Mouse (Mus musculus) kidney, embryonic 16.5 days (tissue): ENCODE measurements around the gene Dnajb1. TPM values are rescaled to one million over a fixed set of nuclear protein-coding genes. Genes with fewer than 3 reads are reported as not detected.
"Not testable (repeated sequence)": the region's sequence is repeated elsewhere in the genome, so short reads cannot be mapped to it uniquely, and the experiment has no call there.

ENCODE experiments used
- ATAC-seq: fragments of 200-750 bp; cut with Nextera tagmentation; 2 replicates; pipeline ENCODE4 v1.8.0; 2017; ENCODE audit warnings: moderate TSS enrichment; ENCODE audit not compliant: low FRiP score, low TSS enrichment
- H3K27ac ChIP-seq: fragments of 300-500 bp; sonication (generic); 2 replicates; pipeline ENCODE4 v1.5.1; 2014; ENCODE audit warnings: low read length
- H3K27me3 ChIP-seq: fragments of 300-500 bp; sonication (generic); 2 replicates; pipeline ENCODE4 v1.6.1; 2014; ENCODE audit warnings: low read length, control low read depth, mixed read lengths; ENCODE audit not compliant: insufficient read depth
- H3K36me3 ChIP-seq: fragments of 300-500 bp; sonication (generic); 2 replicates; pipeline ENCODE4 v1.6.1; 2014; ENCODE audit warnings: low read length, control low read depth, mixed read lengths; ENCODE audit not compliant: insufficient read depth
- H3K4me1 ChIP-seq: fragments of 300-500 bp; sonication (generic); 2 replicates; pipeline ENCODE4 v1.6.1; 2014; ENCODE audit warnings: low read length, control low read depth, mixed read lengths; ENCODE audit not compliant: insufficient read depth
- H3K4me2 ChIP-seq: fragments of 300-500 bp; sonication (generic); replicated peaks from 2 replicates; pipeline ENCODE4 v1.6.1; 2014; ENCODE audit warnings: low read depth, low read length
- H3K4me3 ChIP-seq: fragments of 300-500 bp; sonication (generic); 2 replicates; pipeline ENCODE4 v1.5.1; 2014; ENCODE audit warnings: mild to moderate bottlenecking, low read length
- H3K9ac ChIP-seq: fragments of 300-500 bp; sonication (generic); replicated peaks from 2 replicates; pipeline ENCODE4 v1.6.1; 2014; ENCODE audit warnings: low read length
- H3K9me3 ChIP-seq: fragments of 300-500 bp; sonication (generic); 2 replicates; pipeline ENCODE4 v1.6.1; 2016; ENCODE audit warnings: low read length, control low read depth
- WGBS: fragments of 180-500 bp; shearing (Covaris S2); extraction: QIAGEN DNeasy Blood & Tissue Kit; methylation state at CpG from one replicate; pipeline ENCODE4 v1.1.7; 2014; 5-methylcytosine and 5-hydroxymethylcytosine counted together
- polyA plus RNA-seq: library from polyadenylated mRNA; unstranded; fragments of >200 nt; fragmentation: Nextera tagmentation; extraction: Ambion mirVana; gene quantifications from 2 replicates; pipeline ENCODE4 v1.2.1, GENCODE M21; 2015

Gene Dnajb1
- polyA plus RNA-seq, 1 experiment from 2014 or later: 67.5 TPM

DNA sequence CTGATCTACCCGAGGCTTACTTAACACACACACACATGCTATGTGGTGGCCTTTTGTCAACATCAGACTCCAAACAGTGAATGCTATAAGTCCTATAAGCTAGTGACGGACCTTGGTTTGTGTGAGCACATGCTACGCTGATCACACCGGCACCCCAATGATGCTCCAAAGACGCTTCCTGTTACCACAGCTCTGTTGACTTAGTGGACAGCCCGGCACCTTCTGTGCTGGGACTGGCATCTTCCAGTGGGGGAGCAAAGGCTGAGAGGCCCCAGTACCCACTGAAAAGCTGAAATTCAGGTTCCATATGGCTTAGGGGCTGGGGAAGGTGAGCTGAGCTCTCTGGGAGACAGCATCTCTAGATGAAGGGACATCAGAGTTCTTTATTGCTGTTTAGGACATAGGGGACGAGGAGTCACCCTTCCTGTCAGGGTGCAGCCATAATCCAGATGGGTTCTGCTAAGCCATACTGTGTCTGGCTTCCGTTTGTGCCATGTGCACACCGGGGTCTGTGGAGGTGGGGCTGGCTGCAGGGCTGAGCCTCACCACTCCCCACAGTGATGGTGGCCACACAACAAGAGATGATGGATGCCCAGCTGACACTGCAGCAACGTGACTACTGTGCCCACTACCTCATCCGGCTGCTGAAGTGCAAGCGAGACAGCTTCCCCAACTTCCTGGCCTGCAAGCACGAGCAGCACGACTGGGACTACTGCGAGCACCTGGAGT lies 37.6 kb upstream of the Dnajb1 start:
- no peak overlapping the region for H3K27ac ChIP-seq
- WGBS: 79% methylated on average over 15 of the region's 15 CpGs

DNA sequence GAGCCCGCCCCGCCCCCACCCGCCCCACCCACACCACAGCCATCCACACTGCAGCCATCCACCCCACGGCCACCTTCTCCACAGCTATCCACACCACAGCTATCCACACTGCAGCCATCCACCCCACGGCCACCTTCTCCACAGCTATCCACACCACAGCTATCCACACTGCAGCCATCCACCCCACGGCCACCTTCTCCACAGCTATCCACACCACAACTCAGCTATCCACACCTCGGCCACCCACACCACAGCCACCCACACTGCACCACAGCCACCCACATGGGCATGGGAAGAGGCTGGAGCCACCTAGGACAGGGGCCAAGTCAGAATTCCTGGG lies 37.0 kb upstream of the Dnajb1 start:
- H3K9me3 ChIP-seq, H3K27ac ChIP-seq, H3K27me3 ChIP-seq, H3K9ac ChIP-seq, H3K4me2 ChIP-seq, ATAC-seq, H3K4me3 ChIP-seq: not testable (repeated sequence)
- WGBS: 92% methylated on average over 6 of the region's 7 CpGs
- H3K36me3 ChIP-seq: peaks cover 39% of the 10 kb centered on the region
- peaks cover 41% of the 10 kb centered on the region for H3K4me1 ChIP-seq

More for the DNA sequence above, 37.6 kb upstream of the Dnajb1 start:
- Histone ChIP-seq H3K4me3 (no peak overlapping the region), H3K9me3 (no peaks in the 10 kb centered on the region), H3K4me1 (peaks cover 36% of the 10 kb centered on the region), H3K4me2 (no peak overlapping the region), H3K9ac (no peak overlapping the region), H3K27me3 (no peaks in the 10 kb centered on the region), H3K36me3 (peaks cover 39% of the 10 kb centered on the region)
- no peak for ATAC-seq

DNA sequence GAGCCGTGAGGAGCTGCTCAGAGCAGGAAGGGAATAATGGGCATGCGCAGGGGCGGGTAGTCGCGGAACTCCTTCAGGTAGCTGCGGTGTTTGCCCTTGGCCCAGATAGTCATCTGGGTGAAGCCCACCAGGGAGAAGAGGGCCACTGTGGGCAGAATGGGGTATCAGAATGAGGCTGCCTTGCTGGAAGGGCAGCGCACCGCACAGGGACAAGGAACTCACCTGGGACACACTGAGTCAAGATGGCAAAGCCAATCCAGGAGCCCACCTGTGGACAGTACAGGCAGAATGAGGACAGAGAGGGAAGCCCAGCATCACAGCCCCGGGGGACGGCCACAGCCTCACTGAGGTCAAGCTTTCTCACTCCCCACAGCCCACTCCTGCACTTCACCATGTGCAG lies 36.2 kb upstream of the Dnajb1 start:
- peaks cover 46% of the 10 kb centered on the region for H3K4me1 ChIP-seq
- H3K27me3 ChIP-seq: no peaks in the 10 kb centered on the region
- no peak overlapping the region for H3K27ac ChIP-seq
- H3K9me3 ChIP-seq: no peaks in the 10 kb centered on the region
- H3K4me2 ChIP-seq: no peak overlapping the region
- no peak overlapping the region for H3K9ac ChIP-seq
- ATAC-seq: no peak
- WGBS: 93% methylated on average over 10 of the region's 10 CpGs
- H3K4me3 ChIP-seq: no peak overlapping the region
- peaks cover 39% of the 10 kb centered on the region for H3K36me3 ChIP-seq

DNA sequence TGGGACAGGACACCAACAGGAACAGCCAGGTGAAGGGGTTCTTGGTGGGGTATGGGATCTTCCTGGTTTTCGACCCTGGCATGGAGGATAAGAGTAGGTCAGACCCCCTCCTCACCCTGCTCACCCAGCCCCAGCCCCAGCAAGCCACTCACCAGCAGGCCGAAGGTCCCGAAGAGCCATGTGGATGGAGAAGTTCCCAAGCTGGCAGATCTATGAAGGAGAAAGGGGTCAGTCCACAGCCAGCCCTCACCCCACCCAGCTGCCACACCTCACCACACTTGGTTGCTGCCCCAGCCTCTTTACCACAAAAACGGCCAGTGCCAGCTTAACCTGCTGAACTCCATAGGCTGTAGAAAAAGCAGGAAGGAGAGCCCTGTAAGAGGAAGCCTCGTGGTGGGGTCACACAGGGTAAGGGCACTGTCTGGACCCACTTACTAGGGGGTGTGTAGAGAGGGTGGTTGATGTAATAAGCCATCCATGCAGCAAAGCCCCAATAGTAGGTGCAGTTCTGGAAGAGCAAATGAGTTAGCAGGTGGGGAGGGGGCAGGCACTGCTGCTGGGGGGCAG lies 35.7 kb upstream of the Dnajb1 start:
- Histone ChIP-seq H3K9ac (no peak overlapping the region), H3K27ac (no peak overlapping the region), H3K4me1 (peaks cover 49% of the 10 kb centered on the region), H3K4me2 (no peak overlapping the region), H3K36me3 (peaks cover 39% of the 10 kb centered on the region), H3K4me3 (no peak overlapping the region), H3K9me3 (no peaks in the 10 kb centered on the region), H3K27me3 (no peaks in the 10 kb centered on the region)
- WGBS: 71% methylated on average over 5 of the region's 5 CpGs
- no peak for ATAC-seq

DNA sequence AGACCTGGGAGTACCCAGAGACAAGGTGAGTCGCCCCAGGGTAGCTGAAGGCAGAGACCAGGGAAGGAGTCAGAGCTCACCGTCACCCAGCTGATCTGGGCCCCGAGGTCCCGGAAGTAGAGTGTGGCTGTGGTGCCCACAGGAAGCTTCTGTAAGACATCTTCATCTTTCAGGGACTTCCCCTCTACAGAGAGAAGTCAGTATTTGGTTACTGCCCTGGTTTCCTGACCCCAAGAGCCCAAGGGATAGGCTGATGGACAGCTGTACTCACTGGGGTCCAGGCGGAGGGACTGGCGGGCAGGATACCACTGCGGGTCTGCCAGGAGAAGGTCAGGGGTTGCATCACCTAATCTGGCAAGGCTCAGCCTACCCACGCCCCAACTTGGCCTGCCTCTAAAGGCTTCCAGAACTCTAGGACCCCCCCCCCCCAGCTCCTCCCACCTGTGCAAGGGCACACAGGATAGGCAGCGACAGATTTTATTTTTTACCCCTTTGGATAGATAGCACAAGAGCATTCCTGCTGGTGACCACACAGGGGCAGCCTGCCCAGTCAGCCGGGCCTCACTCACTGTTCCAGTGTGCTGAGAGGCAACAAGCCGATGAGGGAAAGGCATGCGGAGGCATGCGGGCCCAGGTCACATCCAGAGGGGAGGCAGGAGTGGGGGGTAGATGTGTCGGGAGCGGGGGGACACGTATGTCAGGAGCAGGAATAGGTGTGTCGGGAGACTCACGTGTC lies 34.7 kb upstream of the Dnajb1 start:
- H3K4me3 ChIP-seq: no peak overlapping the region
- H3K9ac ChIP-seq: 0 out of 2 replicates have a peak overlapping the region, but pooled peaks have one; percentile 8
- H3K27ac ChIP-seq: no peak overlapping the region
- H3K27me3 ChIP-seq: no peaks in the 10 kb centered on the region
- H3K4me1 ChIP-seq: peaks cover 45% of the 10 kb centered on the region
- WGBS: 75% methylated on average over 18 of the region's 18 CpGs
- no peak overlapping the region for H3K4me2 ChIP-seq
- H3K9me3 ChIP-seq: no peaks in the 10 kb centered on the region
- no peak for ATAC-seq
- H3K36me3 ChIP-seq: peaks cover 39% of the 10 kb centered on the region

DNA sequence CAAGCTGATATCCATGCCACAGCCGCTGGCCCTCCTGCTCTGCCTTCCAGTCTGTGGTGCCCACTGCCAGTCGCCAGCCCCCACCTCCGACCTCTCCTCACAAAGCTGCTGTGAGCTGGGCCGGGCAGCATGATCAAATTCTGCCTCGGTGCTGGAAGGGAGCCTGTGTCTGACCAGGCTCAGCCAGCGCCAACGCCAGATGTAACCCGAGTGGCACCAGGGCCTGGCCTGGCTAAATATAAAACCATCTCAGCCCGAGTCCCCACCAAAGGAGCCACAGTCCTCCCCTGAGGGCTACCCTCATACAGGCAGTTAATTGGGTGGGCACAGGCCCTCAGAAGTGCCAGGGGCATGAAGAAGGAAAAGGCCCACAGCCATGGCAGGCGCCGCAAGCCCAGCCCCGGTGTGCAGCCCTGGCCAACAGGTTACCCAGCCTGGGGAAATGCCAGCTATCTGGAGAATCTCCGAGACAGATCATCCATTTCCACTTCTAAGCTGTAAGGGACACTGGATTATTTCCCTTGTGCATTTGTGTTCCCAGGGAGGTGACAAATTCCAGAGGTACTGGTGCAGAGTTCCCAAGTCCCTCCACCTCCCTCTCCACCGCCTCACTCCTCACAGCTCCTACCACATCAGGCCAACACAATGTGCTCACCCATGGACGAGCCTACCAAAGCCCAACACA lies 33.2 kb upstream of the Dnajb1 start:
- Histone ChIP-seq H3K4me2 (no peak overlapping the region), H3K4me1 (peaks cover 54% of the 10 kb centered on the region), H3K9ac (peak overlapping the region; percentile 53), H3K9me3 (no peaks in the 10 kb centered on the region), H3K27me3 (no peaks in the 10 kb centered on the region), H3K4me3 (no peak overlapping the region), H3K36me3 (peaks cover 33% of the 10 kb centered on the region), H3K27ac (peak overlapping the region; percentile 46; the same call in 1 of the 2 replicates)
- 59% methylated on average over 15 of the region's 15 CpGs for WGBS
- no peak for ATAC-seq

DNA sequence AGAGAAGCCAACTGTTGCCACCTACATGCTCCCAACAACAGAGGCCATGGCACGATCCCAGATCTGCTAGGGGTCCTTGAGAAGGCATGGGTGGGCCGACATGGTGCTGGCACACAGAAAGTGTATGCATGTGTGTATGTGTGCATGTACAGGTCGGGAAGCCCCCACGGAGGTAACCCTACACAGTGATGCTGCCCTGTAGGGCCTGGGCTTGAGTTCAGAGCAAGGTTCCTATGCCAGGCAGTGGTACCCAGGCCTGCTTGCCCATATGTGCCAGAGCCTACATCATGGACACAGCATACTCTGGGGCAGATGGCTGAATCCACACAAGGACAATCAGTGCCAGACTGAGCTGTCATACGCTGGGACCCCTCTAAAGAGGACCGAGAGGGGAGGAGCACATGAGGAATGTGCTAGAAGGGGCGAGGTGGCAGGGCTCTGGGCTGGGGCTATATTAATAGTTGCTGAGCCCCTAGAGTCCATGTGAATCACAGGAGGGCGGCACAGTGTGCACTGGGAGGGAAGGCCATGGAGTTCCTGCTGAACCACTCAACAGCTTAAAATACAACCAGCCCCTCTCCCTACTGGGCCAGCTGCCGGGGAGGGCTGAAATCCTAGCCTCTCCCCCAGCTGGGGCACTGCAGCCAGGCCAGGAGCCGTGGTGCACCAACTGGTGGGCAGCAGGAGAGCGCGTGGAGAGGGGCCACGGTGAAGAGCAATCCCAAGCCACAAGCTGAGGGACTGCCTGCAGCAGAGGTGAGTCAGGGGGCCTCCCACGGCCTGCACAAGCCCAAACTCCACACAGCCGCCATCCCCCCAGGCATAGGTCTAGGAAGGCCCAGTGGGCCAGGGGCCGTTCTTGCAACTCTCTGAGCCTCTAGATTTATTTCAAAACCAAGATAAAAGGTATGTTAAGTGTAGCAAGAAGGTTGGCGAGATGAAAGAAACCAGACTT lies 32.2 kb upstream of the Dnajb1 start:
- ATAC-seq: peak; percentile 24
- Histone ChIP-seq H3K9me3 (no peaks in the 10 kb centered on the region), H3K9ac (peak overlapping the region; percentile 35; the same call in 1 of the 2 replicates), H3K4me2 (no peak overlapping the region), H3K27me3 (no peaks in the 10 kb centered on the region), H3K4me1 (peaks cover 60% of the 10 kb centered on the region), H3K4me3 (no peak overlapping the region), H3K27ac (peak overlapping the region; percentile 69), H3K36me3 (peaks cover 23% of the 10 kb centered on the region)
- 47% methylated on average over 17 of the region's 17 CpGs for WGBS

DNA sequence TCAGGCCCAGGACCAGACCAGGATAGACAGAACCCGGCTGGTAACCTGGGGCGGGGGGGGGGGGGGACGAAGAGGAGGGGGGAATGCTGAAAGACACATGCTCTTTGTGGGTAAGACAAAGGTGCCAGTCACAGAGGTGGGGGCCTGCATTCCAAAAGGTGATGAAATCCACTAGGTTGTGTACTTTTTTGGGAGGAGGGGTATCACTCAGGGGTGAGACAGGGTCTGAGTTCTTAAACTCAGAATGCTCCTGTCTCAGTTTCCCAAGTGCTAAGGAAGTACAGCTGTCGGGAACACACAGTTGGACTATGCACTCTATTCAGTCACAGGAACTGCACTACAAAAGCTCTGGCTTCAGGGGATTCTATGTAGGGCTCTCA lies 31.5 kb upstream of the Dnajb1 start:
- H3K4me2 ChIP-seq: no peak overlapping the region
- H3K27me3 ChIP-seq: no peaks in the 10 kb centered on the region
- no peak for ATAC-seq
- H3K4me3 ChIP-seq: no peak overlapping the region
- H3K27ac ChIP-seq: peak overlapping the region; percentile 69
- H3K9ac ChIP-seq: 0 out of 2 replicates have a peak overlapping the region, but pooled peaks have one; percentile 35
- peaks cover 65% of the 10 kb centered on the region for H3K4me1 ChIP-seq
- peaks cover 18% of the 10 kb centered on the region for H3K36me3 ChIP-seq
- no peaks in the 10 kb centered on the region for H3K9me3 ChIP-seq
- 37% methylated on average over 2 of the region's 4 CpGs for WGBS

DNA sequence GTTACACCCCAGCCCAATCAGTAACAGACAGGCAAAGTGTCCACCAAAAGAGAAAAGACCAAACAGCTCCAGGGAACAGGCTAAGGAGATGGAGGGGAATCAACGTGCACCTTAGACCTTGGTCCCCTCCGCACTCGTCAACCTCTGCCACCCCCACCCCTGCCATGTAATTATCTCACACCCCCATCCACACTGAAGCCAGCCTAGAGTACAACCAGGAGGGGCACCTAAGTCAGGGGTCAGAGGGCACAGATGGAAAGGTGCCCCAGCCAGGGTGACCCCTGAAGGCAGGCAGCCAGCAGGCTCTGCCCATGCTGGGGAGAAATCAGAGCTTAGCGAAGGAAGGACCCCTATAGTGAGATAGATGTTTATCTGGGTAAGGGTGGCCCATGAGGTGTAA lies 31.1 kb upstream of the Dnajb1 start:
- Histone ChIP-seq H3K27ac (peak overlapping the region; percentile 48), H3K9me3 (no peaks in the 10 kb centered on the region), H3K27me3 (no peaks in the 10 kb centered on the region), H3K4me2 (no peak overlapping the region), H3K36me3 (peaks cover 14% of the 10 kb centered on the region), H3K9ac (no peak overlapping the region), H3K4me3 (no peak overlapping the region), H3K4me1 (peaks cover 66% of the 10 kb centered on the region)
- ATAC-seq: no peak
- WGBS: 40% methylated on average over 4 of the region's 4 CpGs
